Mouse (Mus musculus) stomach, embryonic 14.5 days (tissue): ENCODE measurements around the gene Usp10. TPM values are rescaled to one million over a fixed set of nuclear protein-coding genes. Genes with fewer than 3 reads are reported as not detected.

ENCODE experiments used
- ATAC-seq: fragments of 200-750 bp; cut with Nextera tagmentation; 2 replicates; pipeline ENCODE4 v1.8.0; 2017; ENCODE audit warnings: low read depth, moderate TSS enrichment; ENCODE audit not compliant: insufficient number of reproducible peaks, insufficient read depth, low FRiP score
- H3K27ac ChIP-seq: fragments of 300-500 bp; sonication (generic); 2 replicates; pipeline ENCODE4 v1.5.1; 2014; ENCODE audit warnings: mild to moderate bottlenecking, low read length, moderate library complexity, mixed read lengths
- H3K27me3 ChIP-seq: fragments of 300-500 bp; sonication (generic); 2 replicates; pipeline ENCODE4 v1.6.1; 2014; ENCODE audit warnings: low read length, control low read depth, mixed read lengths; ENCODE audit not compliant: control insufficient read depth, insufficient read depth
- H3K36me3 ChIP-seq: fragments of 300-500 bp; sonication (generic); 2 replicates; pipeline ENCODE4 v1.6.1; 2014; ENCODE audit warnings: mild to moderate bottlenecking, control low read depth, low read length, moderate library complexity, mixed read lengths; ENCODE audit not compliant: control insufficient read depth, insufficient read depth
- H3K4me1 ChIP-seq: fragments of 300-500 bp; sonication (generic); 2 replicates; pipeline ENCODE4 v1.6.1; 2014; ENCODE audit warnings: low read length, control low read depth, mixed read lengths; ENCODE audit not compliant: control insufficient read depth, insufficient read depth
- H3K4me2 ChIP-seq: fragments of 300-500 bp; sonication (generic); replicated peaks from 2 replicates; pipeline ENCODE4 v1.6.1; 2014; ENCODE audit warnings: low read depth, low read length, control low read depth
- H3K4me3 ChIP-seq: fragments of 300-500 bp; sonication (generic); 2 replicates; pipeline ENCODE4 v1.5.1; 2014; ENCODE audit warnings: low read depth, low read length, control low read depth
- H3K9ac ChIP-seq: fragments of 300-500 bp; sonication (generic); replicated peaks from 2 replicates; pipeline ENCODE4 v1.6.1; 2014; ENCODE audit warnings: low read depth, mild to moderate bottlenecking, control low read depth, low read length, moderate library complexity, mixed read lengths
- H3K9me3 ChIP-seq: fragments of 300-500 bp; sonication (generic); 2 replicates; pipeline ENCODE4 v1.6.1; 2016; ENCODE audit warnings: low read depth, low read length, control low read depth; ENCODE audit not compliant: control insufficient read depth
- WGBS: fragments of 180-500 bp; shearing (Covaris S2); extraction: QIAGEN DNeasy Blood & Tissue Kit; methylation state at CpG from one replicate; pipeline ENCODE4 v1.1.7; 2014; 5-methylcytosine and 5-hydroxymethylcytosine counted together
- polyA plus RNA-seq: library from polyadenylated mRNA; unstranded; fragments of >200 nt; fragmentation: Nextera tagmentation; extraction: Ambion mirVana; gene quantifications from 2 replicates; pipeline ENCODE4 v1.2.1, GENCODE M21; 2014

Usp10 gene
- polyA plus RNA-seq, 1 experiment from 2014 or later, result 110 TPM

GRCm38 (mm10) chr8:119955333-119955732 lies 45.2 kb downstream of the Usp10 start:
- 91% methylated on average over 8 of the region's 8 CpGs for WGBS
- no peak for ATAC-seq
- Histone ChIP-seq H3K4me2 (no peak overlapping the region), H3K27me3 (no peaks in the 10 kb centered on the region), H3K36me3 (peaks cover 74% of the 10 kb centered on the region), H3K9me3 (no peaks in the 10 kb centered on the region), H3K27ac (no peak overlapping the region), H3K9ac (no peak overlapping the region), H3K4me3 (no peak overlapping the region), H3K4me1 (no peaks in the 10 kb centered on the region)

- Histone ChIP-seq H3K9ac (no peak overlapping the region), H3K4me1 (no peaks in the 10 kb centered on the region), H3K36me3 (peaks cover 47% of the 10 kb centered on the region), H3K27ac (no peak overlapping the region), H3K27me3 (no peaks in the 10 kb centered on the region), H3K9me3 (no peaks in the 10 kb centered on the region), H3K4me3 (no peak overlapping the region), H3K4me2 (no peak overlapping the region)
- 98% methylated on average over 10 of the region's 10 CpGs for WGBS
- no peak for ATAC-seq
Measured at GRCm38 (mm10) chr8:119958076-119958475, 47.9 kb downstream of the Usp10 start.

GRCm38 (mm10) chr8:119960531-119961104 lies 50.5 kb downstream of the Usp10 start:
- WGBS, result 60% methylated on average over 5 of the region's 5 CpGs
- peaks cover 24% of the 10 kb centered on the region for H3K36me3 ChIP-seq
- no peaks in the 10 kb centered on the region for H3K4me1 ChIP-seq
- H3K4me3 ChIP-seq, result no peak overlapping the region
- H3K9ac ChIP-seq, result no peak overlapping the region
- no peaks in the 10 kb centered on the region for H3K27me3 ChIP-seq
- no peaks in the 10 kb centered on the region for H3K9me3 ChIP-seq
- H3K27ac ChIP-seq, result 0 out of 2 replicates have a peak overlapping the region, but pooled peaks have one; percentile 15
- no peak overlapping the region for H3K4me2 ChIP-seq
- no peak for ATAC-seq

GRCm38 (mm10) chr8:119964859-119965258 lies 54.7 kb downstream of the Usp10 start:
- no peaks in the 10 kb centered on the region for H3K36me3 ChIP-seq
- no peak for ATAC-seq
- WGBS, result 63% methylated on average over 4 of the region's 4 CpGs
- H3K9me3 ChIP-seq, result no peaks in the 10 kb centered on the region
- no peaks in the 10 kb centered on the region for H3K27me3 ChIP-seq
- H3K4me1 ChIP-seq, result no peaks in the 10 kb centered on the region
- no peak overlapping the region for H3K4me3 ChIP-seq
- no peak overlapping the region for H3K9ac ChIP-seq
- no peak overlapping the region for H3K4me2 ChIP-seq
- no peak overlapping the region for H3K27ac ChIP-seq

- WGBS, result 85% methylated on average over 9 of the region's 9 CpGs
- no peaks in the 10 kb centered on the region for H3K27me3 ChIP-seq
- no peak overlapping the region for H3K9ac ChIP-seq
- no peak for ATAC-seq
- no peak overlapping the region for H3K27ac ChIP-seq
- no peak overlapping the region for H3K4me3 ChIP-seq
- no peaks in the 10 kb centered on the region for H3K9me3 ChIP-seq
- no peaks in the 10 kb centered on the region for H3K36me3 ChIP-seq
- H3K4me1 ChIP-seq, result no peaks in the 10 kb centered on the region
- H3K4me2 ChIP-seq, result no peak overlapping the region
Measured at GRCm38 (mm10) chr8:119967435-119967834, 57.3 kb downstream of the Usp10 start.

- Histone ChIP-seq H3K9ac (no peak overlapping the region), H3K9me3 (no peaks in the 10 kb centered on the region), H3K4me1 (no peaks in the 10 kb centered on the region), H3K4me3 (no peak overlapping the region), H3K4me2 (no peak overlapping the region), H3K27ac (no peak overlapping the region), H3K36me3 (no peaks in the 10 kb centered on the region), H3K27me3 (no peaks in the 10 kb centered on the region)
- WGBS, result 76% methylated on average over 9 of the region's 9 CpGs
- no peak for ATAC-seq
Measured at GRCm38 (mm10) chr8:119970169-119970568, 60.0 kb downstream of the Usp10 start.

- Histone ChIP-seq H3K4me2 (no peak overlapping the region), H3K27me3 (no peaks in the 10 kb centered on the region), H3K4me1 (no peaks in the 10 kb centered on the region), H3K36me3 (no peaks in the 10 kb centered on the region), H3K27ac (no peak overlapping the region), H3K4me3 (no peak overlapping the region), H3K9me3 (no peaks in the 10 kb centered on the region), H3K9ac (no peak overlapping the region)
- no peak; the same call in 1 of the 2 replicates for ATAC-seq
- WGBS, result 52% methylated on average over 12 of the region's 12 CpGs
Measured at GRCm38 (mm10) chr8:119972558-119972957, 62.4 kb downstream of the Usp10 start.

GRCm38 (mm10) chr8:119978770-119979381 lies 68.7 kb downstream of the Usp10 start:
- H3K27ac ChIP-seq, result no peak overlapping the region
- H3K27me3 ChIP-seq, result no peaks in the 10 kb centered on the region
- H3K36me3 ChIP-seq, result no peaks in the 10 kb centered on the region
- no peak overlapping the region for H3K9ac ChIP-seq
- H3K4me1 ChIP-seq, result no peaks in the 10 kb centered on the region
- no peak overlapping the region for H3K4me3 ChIP-seq
- H3K9me3 ChIP-seq, result no peaks in the 10 kb centered on the region
- WGBS, result 71% methylated on average over 11 of the region's 11 CpGs
- ATAC-seq, result no peak
- no peak overlapping the region for H3K4me2 ChIP-seq

- Histone ChIP-seq H3K27ac (no peak overlapping the region), H3K9ac (no peak overlapping the region), H3K36me3 (no peaks in the 10 kb centered on the region), H3K4me3 (no peak overlapping the region), H3K4me2 (no peak overlapping the region), H3K9me3 (no peaks in the 10 kb centered on the region), H3K4me1 (no peaks in the 10 kb centered on the region), H3K27me3 (no peaks in the 10 kb centered on the region)
- 77% methylated on average over 4 of the region's 4 CpGs for WGBS
- no peak for ATAC-seq
Measured at GRCm38 (mm10) chr8:119981253-119981652, 71.1 kb downstream of the Usp10 start.
